Mouse (Mus musculus) stomach, postnatal 0 days (tissue): Measurements from ENCODE around the gene Pgpep1.

Experiments
- CTCF ChIP-seq: IDR thresholded peaks from 2 replicates; pipeline ENCODE4 v1.5.1; 2016; ENCODE audit warnings: antibody characterized with exemption, low read depth, mild to moderate bottlenecking, moderate library complexity
- EP300 ChIP-seq: optimal IDR thresholded peaks from 2 replicates; pipeline ENCODE3; 2016; ENCODE audit warnings: antibody characterized with exemption

DNA sequence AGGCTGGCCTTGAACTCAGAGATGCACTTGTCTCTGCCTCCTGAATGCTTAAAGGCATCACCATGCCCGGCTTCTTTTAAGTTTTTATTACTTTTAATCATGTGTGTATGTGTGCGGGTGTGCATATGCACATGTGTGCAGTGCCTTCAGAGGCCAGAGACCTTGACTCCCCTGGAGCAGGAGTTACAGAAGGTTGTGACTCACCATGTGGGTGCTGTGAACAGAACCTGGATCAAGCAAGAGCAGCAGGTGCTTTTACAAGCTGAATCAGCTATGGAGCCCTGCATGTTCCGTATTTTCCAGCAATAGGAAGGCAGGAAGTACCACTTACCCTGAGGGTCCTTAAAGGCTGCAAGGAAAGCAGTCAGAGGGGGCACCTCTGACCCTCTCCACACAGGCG is 31.0 kb upstream of the Pgpep1 start:
- TF ChIP-seq CTCF (no peak), EP300 (no peak)
